Mouse (Mus musculus) lung, adult 18-20 months (tissue): ENCODE measurements around the gene Tfdp1.

Experiments
- DNase-seq, 2 experiments: peaks; one replicate each; pipeline ENCODE4 v3.0.0; 2022; ENCODE audit warnings: mixed read lengths in 2 of 2

Tfdp1 gene

GRCm38 (mm10) chr8:13353155-13353833 is 14.7 kb downstream of the Tfdp1 start:
- no peak for DNase-seq

- DNase-seq = no peak
Measured at GRCm38 (mm10) chr8:13353883-13354282, 15.3 kb downstream of the Tfdp1 start.

GRCm38 (mm10) chr8:13356221-13356620 is 17.7 kb downstream of the Tfdp1 start:
- DNase-seq = no peak

- DNase-seq = no peak
Measured at GRCm38 (mm10) chr8:13356681-13357080, 18.1 kb downstream of the Tfdp1 start.

GRCm38 (mm10) chr8:13360213-13360612 is 21.7 kb downstream of the Tfdp1 start:
- no peak for DNase-seq

- no peak for DNase-seq
Measured at GRCm38 (mm10) chr8:13361865-13362264, 23.3 kb downstream of the Tfdp1 start.

GRCm38 (mm10) chr8:13373151-13373662 is 34.7 kb downstream of the Tfdp1 start:
- no peak for DNase-seq

GRCm38 (mm10) chr8:13381630-13382029 is 43.1 kb downstream of the Tfdp1 start:
- no peak for DNase-seq

- no peak for DNase-seq
Measured at GRCm38 (mm10) chr8:13382536-13382935, 44.0 kb downstream of the Tfdp1 start.

- DNase-seq = no peak
Measured at GRCm38 (mm10) chr8:13382999-13383398, 44.4 kb downstream of the Tfdp1 start.

- DNase-seq = no peak
Measured at GRCm38 (mm10) chr8:13386366-13386765, 47.8 kb downstream of the Tfdp1 start.

GRCm38 (mm10) chr8:13387728-13388127 is 49.2 kb downstream of the Tfdp1 start:
- no peak for DNase-seq

- no peak for DNase-seq
Measured at GRCm38 (mm10) chr8:13388744-13389143, 50.2 kb downstream of the Tfdp1 start.

- no peak for DNase-seq
Measured at GRCm38 (mm10) chr8:13393869-13394268, 55.3 kb downstream of the Tfdp1 start.

GRCm38 (mm10) chr8:13396725-13397124 is 58.2 kb downstream of the Tfdp1 start, which contains the start of gene Atp4b:
Atp4b (minus strand) TSS chr8:13396825.
- DNase-seq = no peak

- DNase-seq = no peak
Measured at GRCm38 (mm10) chr8:13403517-13403916, 65.0 kb downstream of the Tfdp1 start.

GRCm38 (mm10) chr8:13404666-13405131 is 66.1 kb downstream of the Tfdp1 start, which contains the start of gene Grk1:
Grk1 (plus strand) TSS chr8:13405081.
- DNase-seq = no peak

GRCm38 (mm10) chr8:13406011-13406410 is 67.5 kb downstream of the Tfdp1 start:
- no peak for DNase-seq

- peak; percentile 27 to 44 for DNase-seq
Measured at GRCm38 (mm10) chr8:13411597-13411996, 73.0 kb downstream of the Tfdp1 start.

GRCm38 (mm10) chr8:13412891-13413558 is 74.5 kb downstream of the Tfdp1 start:
- DNase-seq = peak; percentile 27 to 35

GRCm38 (mm10) chr8:13413823-13414390 is 75.4 kb downstream of the Tfdp1 start:
- no peak for DNase-seq

- DNase-seq = no peak
Measured at GRCm38 (mm10) chr8:13415879-13416278, 77.3 kb downstream of the Tfdp1 start.

GRCm38 (mm10) chr8:13419111-13419639 is 80.6 kb downstream of the Tfdp1 start:
- no peak for DNase-seq
